Mouse (Mus musculus) liver, embryonic 14.5 days (tissue): ENCODE results near the gene Strip2. TPM values are rescaled to one million over a fixed set of nuclear protein-coding genes. Genes with fewer than 3 reads are reported as not detected.
A peak's percentile ranks its signal among the peaks of the same experiment; 100 is the strongest.

Experiments
- ATAC-seq: fragments of 200-750 bp; cut with Nextera tagmentation; 2 replicates; pipeline ENCODE4 v1.8.0; 2017; ENCODE audit warnings: moderate number of reproducible peaks, mild to moderate bottlenecking, moderate library complexity; ENCODE audit not compliant: insufficient read depth
- DNase-seq, 3 experiments: peaks; one replicate each; pipeline ENCODE4 v3.0.0-alpha.2; 2012 to 2013; ENCODE audit warnings: low read depth in 3 of 3, low spot score in 3 of 3
- H3K27ac ChIP-seq: fragments of 300-500 bp; sonication (generic); 2 replicates; pipeline ENCODE4 v1.5.1; 2014; ENCODE audit warnings: moderate library complexity, mild to moderate bottlenecking, control low read depth, inconsistent platforms
- H3K27me3 ChIP-seq: fragments of 300-500 bp; sonication (generic); 2 replicates; pipeline ENCODE4 v1.6.1; 2014; ENCODE audit warnings: mild to moderate bottlenecking, low read length, moderate library complexity; ENCODE audit not compliant: control insufficient read depth, insufficient read depth
- H3K36me3 ChIP-seq: fragments of 300-500 bp; sonication (generic); replicated peaks from 2 replicates; pipeline ENCODE4 v1.6.1; 2014; ENCODE audit warnings: low read depth; ENCODE audit not compliant: control insufficient read depth, insufficient read depth
- H3K4me1 ChIP-seq, 2 experiments: fragments of 200-500 bp in 1 of 2; fragments of 300-500 bp in 1 of 2; sonication (generic) in 1 of 2; replicated peaks; 2 replicates each; pipeline ENCODE4 v1.6.1; 2012 to 2014; ENCODE audit warnings: antibody characterized with exemption in 1 of 2, inconsistent platforms in 1 of 2, low read length in 1 of 2; ENCODE audit not compliant: control insufficient read depth in 2 of 2, insufficient read depth in 2 of 2
- H3K4me2 ChIP-seq: fragments of 300-500 bp; sonication (generic); 2 replicates; pipeline ENCODE4 v1.6.1; 2014; ENCODE audit warnings: low read depth, mild to moderate bottlenecking, control low read depth, moderate library complexity
- H3K4me3 ChIP-seq, 2 experiments: fragments of 200-500 bp in 1 of 2; fragments of 300-500 bp in 1 of 2; sonication (generic) in 1 of 2; 2 replicates each; pipeline ENCODE4 v1.5.1; 2012 to 2014; ENCODE audit warnings: low read depth in 2 of 2, low read length in 2 of 2, mild to moderate bottlenecking in 2 of 2, control low read depth in 1 of 2, inconsistent platforms in 1 of 2, moderate library complexity in 1 of 2; ENCODE audit not compliant: insufficient read depth in 1 of 2
- H3K9ac ChIP-seq: fragments of 300-500 bp; sonication (generic); replicated peaks from 2 replicates; pipeline ENCODE4 v1.6.1; 2014; ENCODE audit warnings: mild to moderate bottlenecking, control low read depth, moderate library complexity
- H3K9me3 ChIP-seq: fragments of 300-500 bp; sonication (generic); 2 replicates; pipeline ENCODE4 v1.6.1; 2016; ENCODE audit warnings: low read length, mixed read lengths; ENCODE audit not compliant: control insufficient read depth
- CTCF ChIP-seq: IDR thresholded peaks from 2 replicates; pipeline ENCODE4 v1.5.1; 2016; ENCODE audit warnings: antibody characterized with exemption, low read depth, control low read depth
- EP300 ChIP-seq: IDR thresholded peaks from 2 replicates; pipeline ENCODE4 v1.6.1; 2016; ENCODE audit warnings: antibody characterized with exemption, low read depth
- WGBS: fragments of 180-500 bp; shearing (Covaris S2); extraction: QIAGEN DNeasy Blood & Tissue Kit; methylation state at CpG from one replicate; pipeline ENCODE4 v1.1.7; 2014; ENCODE audit not compliant: insufficient replicate concordance; 5-methylcytosine and 5-hydroxymethylcytosine counted together
- polyA plus RNA-seq, 2 experiments: library from polyadenylated mRNA; depleted of rRNA in 1 of 2; stranded (reverse) in 1 of 2; unstranded in 1 of 2; fragments of >200 nt; fragmentation: Nextera tagmentation in 1 of 2; extraction: Ambion mirVana in 1 of 2; gene quantifications; 2 replicates each; pipeline versions ENCODE4 v1.2.1 to v1.2.3; 2012 to 2014

Strip2 gene
- polyA plus RNA-seq, 2 experiments: 0.41 to 0.42 TPM

- Histone ChIP-seq H3K9me3 (no peaks in the 10 kb centered on the region), H3K4me1 (peaks cover 0 to 13% of the 10 kb centered on the region in 2 experiments; a peak in 2 of 4 replicates), H3K27ac (no peak overlapping the region), H3K36me3 (no peaks in the 10 kb centered on the region), H3K4me2 (no peak overlapping the region), H3K4me3 (no peak overlapping the region), H3K9ac (no peak overlapping the region), H3K27me3 (peaks cover 17% of the 10 kb centered on the region)
- ATAC-seq (no peak), DNase-seq (no peak)
- TF ChIP-seq CTCF: no peak
- TF ChIP-seq EP300: no peak
- 17% methylated on average over 1 of the region's 1 CpGs for WGBS
Measured at GRCm38 (mm10) chr6:29913673-29914072, 3.1 kb upstream of the Strip2 start.

DNA sequence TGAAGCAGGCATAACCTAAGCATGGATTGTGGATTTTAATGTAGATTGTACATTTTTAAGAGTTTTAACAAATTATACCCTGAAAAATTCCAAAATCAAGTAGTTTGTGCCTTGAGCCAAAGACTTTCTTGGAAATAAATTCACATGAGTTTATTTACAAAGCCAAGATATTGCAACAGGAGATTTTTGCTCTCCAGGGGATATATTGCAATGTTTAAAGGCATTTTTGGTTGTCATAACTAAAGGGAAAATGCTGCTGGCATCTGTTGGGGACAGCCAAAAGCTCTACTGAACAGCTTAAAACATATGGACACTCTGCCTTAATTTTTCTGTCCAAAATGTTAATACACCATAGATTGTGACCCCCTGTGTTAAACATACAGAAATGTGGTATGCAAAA lies 2.7 kb upstream of the Strip2 start:
- TF ChIP-seq EP300 (no peak), CTCF (no peak)
- Histone ChIP-seq H3K36me3 (no peaks in the 10 kb centered on the region), H3K4me3 (no peak overlapping the region), H3K9me3 (no peaks in the 10 kb centered on the region), H3K9ac (no peak overlapping the region), H3K4me2 (no peak overlapping the region), H3K4me1 (peaks cover 0 to 13% of the 10 kb centered on the region in 2 experiments; a peak in 2 of 4 replicates), H3K27me3 (peaks cover 22% of the 10 kb centered on the region), H3K27ac (no peak overlapping the region)
- no peak for DNase-seq
- no peak for ATAC-seq

DNA sequence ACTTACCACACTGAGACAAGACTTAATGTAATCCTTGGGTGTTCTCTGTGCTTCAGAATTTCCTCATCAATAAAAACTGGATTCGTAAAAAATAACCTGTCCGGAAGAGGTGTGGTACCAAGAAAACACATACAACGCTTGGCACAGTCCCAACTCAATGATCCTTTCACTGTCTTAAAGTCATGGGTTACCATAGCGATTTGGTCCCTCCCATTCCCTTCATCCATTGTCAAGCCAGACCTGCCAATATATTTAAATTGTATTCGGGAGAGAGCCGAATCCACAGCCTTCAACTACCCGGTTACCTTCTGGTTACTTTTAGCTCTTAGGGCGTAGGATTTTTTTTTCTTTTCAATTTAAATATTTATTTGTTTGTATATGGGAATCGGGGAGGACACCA lies 976 bp upstream of the Strip2 start:
- no peaks in the 10 kb centered on the region for H3K36me3 ChIP-seq
- H3K4me1 ChIP-seq: peaks cover 0 to 13% of the 10 kb centered on the region in 2 experiments; a peak in 2 of 4 replicates
- H3K27me3 ChIP-seq: peaks cover 23% of the 10 kb centered on the region
- no peak overlapping the region for H3K27ac ChIP-seq
- no peak overlapping the region for H3K4me3 ChIP-seq
- H3K9me3 ChIP-seq: no peaks in the 10 kb centered on the region
- DNase-seq: no peak
- 47% methylated on average over 9 of the region's 9 CpGs for WGBS
- TF ChIP-seq CTCF (no peak), EP300 (no peak)
- H3K4me2 ChIP-seq: peak overlapping the region; percentile 92
- ATAC-seq: no peak
- H3K9ac ChIP-seq: no peak overlapping the region

GRCm38 (mm10) chr6:29917383-29917720 lies 540 bp downstream of the Strip2 start:
- H3K4me2 ChIP-seq: peak overlapping the region; percentile 92
- DNase-seq (peak in 1 of 3 experiments; percentile 19), ATAC-seq (peak; percentile 52; the same call in 1 of the 2 replicates)
- WGBS: under 1% methylated on average over 21 of the region's 21 CpGs
- H3K27me3 ChIP-seq: peaks cover 23% of the 10 kb centered on the region
- peak overlapping the region; percentile 71 to 77 for H3K4me3 ChIP-seq
- TF ChIP-seq EP300 (no peak), CTCF (no peak)
- H3K4me1 ChIP-seq: peaks cover 0 to 13% of the 10 kb centered on the region in 2 experiments; a peak in 2 of 4 replicates
- no peaks in the 10 kb centered on the region for H3K9me3 ChIP-seq
- no peak overlapping the region for H3K27ac ChIP-seq
- H3K9ac ChIP-seq: peak overlapping the region; percentile 55
- no peaks in the 10 kb centered on the region for H3K36me3 ChIP-seq

DNA sequence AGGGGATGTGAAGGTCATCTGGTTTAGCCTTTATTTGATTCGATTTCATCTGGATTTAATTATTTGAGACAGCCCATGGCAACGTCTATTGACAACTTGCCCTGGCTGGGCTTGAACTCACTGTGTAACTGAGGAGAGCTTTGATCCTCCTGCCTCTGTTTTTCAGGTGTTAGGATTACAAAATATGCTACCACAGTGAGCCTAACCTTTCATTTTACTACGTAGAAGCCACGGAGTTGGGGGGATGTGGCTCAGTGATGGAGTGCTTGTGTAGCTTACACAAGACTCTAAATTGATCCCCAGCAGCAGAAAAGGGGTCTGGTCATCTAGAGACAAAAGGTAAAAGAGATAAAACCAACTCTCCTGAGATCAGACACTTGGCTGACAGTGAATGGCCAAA lies 1.1 kb downstream of the Strip2 start:
- no peak for TF ChIP-seq CTCF
- TF ChIP-seq EP300: no peak
- Histone ChIP-seq H3K9me3 (no peaks in the 10 kb centered on the region), H3K27ac (no peak overlapping the region), H3K36me3 (no peaks in the 10 kb centered on the region), H3K27me3 (peaks cover 23% of the 10 kb centered on the region), H3K4me1 (peaks cover 0 to 13% of the 10 kb centered on the region in 2 experiments; a peak in 2 of 4 replicates), H3K9ac (no peak overlapping the region), H3K4me2 (peak overlapping the region; percentile 92), H3K4me3 (peak overlapping the region in 1 of 2 experiments; percentile 71; a peak in 2 of 4 replicates)
- ATAC-seq (no peak), DNase-seq (no peak)
- WGBS: 42% methylated on average over 4 of the region's 4 CpGs
